Mouse (Mus musculus) G1E-ER4 (cell line): ENCODE data around the gene Cbarp. TPM values are rescaled to one million over a fixed set of nuclear protein-coding genes. Genes with fewer than 3 reads are reported as not detected.

ENCODE experiments used
- GATA1 ChIP-seq: IDR thresholded peaks from one replicate; pipeline ENCODE4 v1.8.0; 2012; ENCODE audit warnings: low read length, inconsistent platforms
- polyA plus RNA-seq: library from polyadenylated mRNA; stranded (reverse); fragments of >175 nt; gene quantifications from 2 replicates; pipeline ENCODE4 v1.2.3, GENCODE M21; 2012

The Cbarp gene
- polyA plus RNA-seq, 1 experiment: 59.0 TPM

DNA sequence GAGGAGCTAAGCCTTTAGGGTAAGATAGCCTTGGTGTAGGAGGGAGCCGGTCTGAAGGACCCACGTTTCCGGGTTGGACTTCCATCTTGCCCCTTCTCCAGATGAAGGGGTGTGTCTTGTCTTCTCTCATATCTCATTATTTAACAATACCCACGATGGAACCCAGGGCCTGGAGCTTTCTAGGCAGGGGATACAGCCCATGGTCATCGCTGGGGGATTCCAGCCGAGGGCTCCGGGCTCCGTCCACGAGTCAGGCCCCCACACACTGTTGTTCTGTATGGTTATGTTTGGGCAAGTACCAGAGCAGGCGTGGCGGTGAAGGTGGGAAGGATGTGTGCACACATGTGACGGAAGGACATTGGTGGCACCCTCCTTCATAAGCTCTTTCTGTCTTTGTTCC lies 3.5 kb upstream of the Cbarp start:
- no peak for TF ChIP-seq GATA1

DNA sequence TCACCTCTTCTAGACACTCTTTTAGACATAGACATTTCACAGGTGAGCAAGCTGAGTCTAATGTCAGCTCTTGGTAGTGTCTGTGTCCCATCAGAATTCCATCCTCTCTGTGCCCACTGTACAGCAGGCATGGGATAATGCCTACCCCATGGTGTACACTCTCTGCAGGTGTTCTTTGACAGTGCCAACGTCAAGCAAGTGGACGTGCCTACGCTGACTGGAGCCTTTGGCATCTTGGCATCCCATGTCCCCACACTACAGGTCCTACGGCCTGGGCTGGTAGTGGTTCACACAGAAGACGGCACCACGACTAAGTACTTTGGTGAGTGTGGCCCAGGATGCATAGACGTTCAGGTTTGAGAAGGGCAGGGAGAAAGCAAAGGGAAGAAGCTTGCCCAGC lies 3.0 kb upstream of the Cbarp start:
- TF ChIP-seq GATA1: no peak

DNA sequence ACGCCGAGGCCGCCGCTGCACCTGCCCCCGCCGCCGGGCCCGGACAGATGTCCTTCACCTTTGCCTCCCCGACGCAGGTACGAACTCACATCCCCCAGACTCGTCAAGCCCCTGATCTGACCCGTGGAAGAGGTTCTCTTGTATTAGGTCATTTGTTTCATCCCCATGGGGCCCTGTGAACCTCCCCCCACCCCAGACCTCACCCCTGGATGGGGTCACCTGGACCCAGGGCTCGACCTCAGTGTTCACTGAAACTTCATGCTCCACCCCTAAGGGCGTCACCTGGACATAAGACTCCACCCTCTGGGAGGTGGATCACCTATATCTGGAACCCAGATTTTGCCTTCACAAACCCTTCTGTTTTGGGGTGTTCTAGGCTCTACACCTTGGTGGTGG lies 1.9 kb upstream of the Cbarp start:
- no peak for TF ChIP-seq GATA1

- no peak for TF ChIP-seq GATA1
These were observed 1.3 kb upstream of the Cbarp start for GRCm38 (mm10) chr10:80141786-80142529.

GRCm38 (mm10) chr10:80141243-80141642 lies 608 bp upstream of the Cbarp start:
- no peak for TF ChIP-seq GATA1

GRCm38 (mm10) chr10:80139975-80140665 lies 515 bp downstream of the Cbarp start:
- TF ChIP-seq GATA1: no peak

DNA sequence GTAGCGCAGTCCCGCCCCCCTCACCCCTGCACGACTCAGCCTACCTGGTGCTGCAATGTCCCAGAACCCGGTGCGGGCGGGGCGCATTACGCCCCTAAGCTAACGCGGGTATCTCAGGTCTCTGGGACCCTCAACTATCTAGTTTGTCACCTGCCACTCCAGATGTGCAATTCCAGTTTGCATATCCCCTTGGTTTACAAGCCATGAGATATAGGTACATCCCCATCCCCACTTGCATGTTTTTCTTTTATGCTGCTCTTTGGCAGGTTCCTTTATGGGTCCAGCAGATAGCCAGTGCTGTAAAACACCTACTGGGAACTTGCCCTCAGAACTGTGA lies 1.2 kb downstream of the Cbarp start:
- no peak for TF ChIP-seq GATA1

DNA sequence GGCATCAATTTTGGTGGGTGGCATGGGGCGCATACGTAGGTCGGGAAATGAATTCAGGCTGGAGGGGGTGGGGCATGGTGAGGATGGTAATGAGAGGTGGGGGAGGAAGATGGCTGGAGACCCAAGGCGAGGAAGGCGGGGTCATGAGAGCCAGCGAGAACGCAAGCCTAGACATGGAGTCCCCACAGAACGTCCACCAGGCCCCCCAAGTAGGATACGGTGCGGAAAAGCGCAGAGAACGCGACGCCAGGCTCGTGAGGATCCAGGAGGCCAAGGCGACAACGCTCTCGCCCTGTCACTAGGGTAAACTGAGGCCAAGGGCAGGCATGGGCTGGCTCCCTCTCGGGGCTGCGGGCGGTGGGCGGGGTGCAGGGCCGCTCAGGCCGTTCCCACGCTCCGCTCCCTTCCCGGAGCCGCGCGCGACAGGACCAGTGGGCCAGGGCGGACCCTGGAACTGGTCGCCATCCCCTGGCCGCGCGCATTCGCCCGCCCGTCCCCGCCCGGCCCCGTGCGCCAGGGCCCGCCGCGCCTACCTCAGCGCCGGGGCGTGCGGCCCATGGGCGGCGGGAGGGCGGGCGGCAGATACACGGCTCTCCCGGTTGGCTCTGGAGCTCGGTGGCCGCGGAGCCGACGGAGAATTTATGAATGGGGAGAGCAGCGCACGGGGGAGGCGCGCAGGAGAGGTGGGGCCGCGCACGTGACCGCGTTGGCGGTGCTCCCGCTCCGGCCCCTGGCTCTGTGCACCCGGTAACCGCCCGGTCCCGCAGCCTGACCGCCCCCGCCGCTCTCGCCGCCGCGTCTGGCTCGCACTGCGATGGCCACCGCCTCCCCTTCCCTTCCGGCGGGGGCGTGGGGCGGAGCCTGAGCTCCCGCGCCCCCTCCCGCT lies 1.8 kb downstream of the Cbarp start, which contains the start of gene Atp5d:
Gene Atp5d (plus strand): TSS at position 80 of the 886 bp plus-strand sequence.
- no peak for TF ChIP-seq GATA1

DNA sequence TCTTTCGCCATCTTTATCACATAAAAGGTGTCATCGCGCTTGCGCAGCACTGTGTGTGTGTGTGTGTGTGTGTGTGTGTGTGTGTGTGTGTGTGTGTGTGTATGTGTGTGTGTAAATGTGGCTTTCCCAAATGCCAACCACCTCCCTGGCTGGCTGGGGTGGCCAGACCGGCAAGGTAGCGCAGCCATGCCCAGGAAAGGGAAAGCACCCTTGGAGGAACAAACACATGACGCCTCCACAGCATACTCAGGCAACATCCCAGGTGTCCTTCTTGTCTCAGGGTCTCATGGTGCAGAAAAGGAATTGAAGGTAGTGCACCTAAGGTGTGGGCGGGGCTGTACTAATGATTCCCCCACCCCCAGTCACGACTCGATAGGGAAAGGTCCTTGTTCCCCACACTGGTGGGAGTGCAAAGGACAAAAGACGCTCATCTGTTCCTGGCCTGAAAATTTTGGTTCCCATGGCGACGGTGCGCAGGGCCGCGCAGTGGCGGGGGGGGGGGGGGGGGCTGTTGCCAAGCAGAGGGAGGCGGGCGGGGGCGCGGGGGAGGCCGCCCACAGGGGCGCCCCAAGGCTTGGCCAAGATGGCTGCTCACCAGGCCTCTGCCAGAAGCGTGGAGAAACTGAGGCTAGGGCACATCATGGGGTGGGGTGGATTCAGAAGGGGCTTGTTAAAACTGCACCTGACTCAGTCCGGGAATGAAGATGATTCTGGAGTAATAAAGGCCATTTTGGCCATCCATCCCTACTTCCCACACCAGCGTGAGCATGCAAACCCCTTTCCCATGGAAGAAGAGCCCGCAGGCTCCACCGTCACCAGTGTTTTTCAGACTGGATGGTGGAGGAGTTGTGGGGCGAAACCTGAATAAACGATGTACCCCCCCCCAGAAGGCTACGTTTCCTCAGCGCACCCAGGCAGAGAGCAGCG lies 2.7 kb downstream of the Cbarp start:
- no peak for TF ChIP-seq GATA1

DNA sequence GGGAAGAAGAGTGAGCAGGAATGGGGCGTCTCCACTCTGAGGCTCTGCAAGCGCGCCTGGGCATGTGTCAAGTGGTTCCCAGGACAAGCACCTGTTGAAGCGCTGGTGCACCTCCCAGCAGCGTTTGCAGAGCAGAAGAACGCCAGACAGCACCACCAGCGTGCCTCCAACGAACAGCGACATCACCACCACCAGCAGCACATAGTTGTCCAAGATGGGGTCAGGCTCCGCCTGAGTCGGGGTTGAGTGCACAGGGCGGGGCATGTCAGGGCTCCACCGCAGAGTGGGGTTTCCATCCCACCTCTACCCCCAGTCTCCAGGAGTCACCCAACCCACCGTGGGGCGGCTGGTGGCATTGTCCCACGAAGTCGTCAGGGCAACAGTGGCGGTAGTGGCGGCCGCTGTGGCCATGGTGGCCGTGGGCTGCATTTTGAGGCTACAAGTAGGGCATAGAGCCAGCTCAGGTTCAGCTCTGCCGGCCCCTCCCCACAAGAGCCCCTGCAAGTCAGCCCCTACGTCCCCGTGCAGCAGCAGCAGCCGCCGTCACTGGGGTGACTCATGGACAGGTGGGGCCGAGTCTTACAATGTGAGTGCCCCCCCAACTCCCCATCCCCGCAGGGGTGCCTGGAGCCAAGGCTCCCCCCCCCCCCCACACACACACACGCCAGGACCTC lies 3.5 kb downstream of the Cbarp start:
- TF ChIP-seq GATA1: no peak

GRCm38 (mm10) chr10:80136179-80136951 lies 4.3 kb downstream of the Cbarp start:
- TF ChIP-seq GATA1: no peak

- TF ChIP-seq GATA1: no peak
These were observed 5.0 kb downstream of the Cbarp start for GRCm38 (mm10) chr10:80135641-80136040.

DNA sequence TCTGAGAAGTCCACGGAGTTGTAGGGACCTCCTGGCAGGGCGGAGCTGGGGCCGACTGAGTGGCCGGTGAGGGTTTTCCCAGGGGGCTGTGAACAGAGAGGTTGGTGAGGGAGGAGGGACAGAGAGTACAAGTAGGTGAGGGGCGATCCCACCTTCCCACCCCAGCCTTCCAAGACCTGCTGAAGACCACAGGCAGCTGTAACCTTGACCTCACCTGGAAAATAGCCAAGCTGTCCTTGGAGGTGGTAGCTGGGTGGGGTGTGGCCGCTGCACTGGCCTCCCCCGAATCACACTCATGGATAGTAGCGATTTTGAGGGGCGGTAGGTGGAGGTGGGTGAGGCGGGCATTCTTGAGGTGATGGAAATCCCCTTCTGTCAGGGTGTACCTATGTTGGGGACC lies 5.5 kb downstream of the Cbarp start:
- TF ChIP-seq GATA1: no peak

DNA sequence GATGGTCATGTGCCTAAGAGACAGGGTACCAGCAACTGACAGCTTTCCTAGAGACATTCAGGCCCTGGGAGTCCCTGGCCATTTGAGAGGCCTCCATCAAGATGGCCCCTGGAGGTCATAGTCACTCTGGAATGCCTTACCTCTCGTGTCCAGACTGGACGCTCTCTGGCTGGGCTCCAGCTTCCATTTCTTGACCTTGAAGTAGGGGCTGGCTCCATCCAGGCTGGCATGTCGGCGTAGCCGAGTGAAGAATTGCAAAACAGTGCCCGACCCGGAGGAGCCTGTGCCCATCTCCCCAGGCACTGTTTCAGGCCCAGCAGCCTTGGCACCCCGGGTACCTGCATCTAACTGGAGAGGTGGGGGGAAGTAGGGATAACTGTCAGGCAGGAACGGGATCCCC lies 6.2 kb downstream of the Cbarp start:
- TF ChIP-seq GATA1: no peak
